Mouse (Mus musculus): Measurements from ENCODE around the gene Tfeb. TPM values are rescaled to one million over a fixed set of nuclear protein-coding genes. Genes with fewer than 3 reads are reported as not detected.

Tfeb gene
- polyA plus RNA-seq, 1 experiment from 2014 or later = 22.4 TPM

GRCm38 (mm10) chr17:47762028-47762427 lies 25.2 kb downstream of the Tfeb start:
- Histone ChIP-seq H3K4me1 (replicated peaks) (peaks cover 28% of the 10 kb centered on the region), H3K9ac (no peak overlapping the region), H3K27me3 (replicated peaks) (no peaks in the 10 kb centered on the region), H3K4me3 (replicated peaks) (no peak overlapping the region), H3K36me3 (no peaks in the 10 kb centered on the region), H3K27ac (no peak overlapping the region), H3K4me2 (replicated peaks) (no peak overlapping the region), H3K9me3 (no peaks in the 10 kb centered on the region)
- ATAC-seq = no peak
- WGBS = 70% methylated on average over 7 of the region's 7 CpGs

- no peaks in the 10 kb centered on the region for H3K36me3 ChIP-seq
- no peak overlapping the region for H3K4me3 ChIP-seq (replicated peaks)
- H3K9me3 ChIP-seq = no peaks in the 10 kb centered on the region
- no peak overlapping the region for H3K4me2 ChIP-seq (replicated peaks)
- H3K9ac ChIP-seq = peak overlapping the region; percentile 9; the same call in 1 of the 2 replicates
- WGBS = 61% methylated on average over 13 of the region's 13 CpGs
- H3K4me1 ChIP-seq (replicated peaks) = peaks cover 31% of the 10 kb centered on the region
- peak; percentile 60 for ATAC-seq
- H3K27me3 ChIP-seq (replicated peaks) = no peaks in the 10 kb centered on the region
- H3K27ac ChIP-seq = peak overlapping the region; percentile 52; the same call in 1 of the 2 replicates
These were observed 25.9 kb downstream of the Tfeb start for GRCm38 (mm10) chr17:47762518-47763340.

DNA sequence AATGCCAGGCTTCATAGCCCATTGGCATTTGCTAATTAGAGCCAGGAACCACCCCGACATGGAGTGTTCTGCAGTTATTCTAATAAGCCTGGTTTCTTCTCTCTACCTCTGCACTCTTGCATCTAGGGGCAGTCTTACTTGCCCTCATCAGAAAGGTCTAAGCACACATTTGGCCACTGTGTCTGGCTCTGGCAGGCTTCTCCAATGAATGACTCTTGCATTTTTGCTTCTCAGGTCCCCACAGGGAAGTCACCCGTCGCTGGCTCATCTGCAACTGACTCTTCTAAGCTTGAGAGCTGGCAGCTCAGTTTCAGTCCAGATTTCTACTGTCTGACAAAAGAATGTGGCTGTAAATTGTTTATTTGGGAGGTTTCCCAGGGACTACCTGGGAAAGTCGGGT lies 29.2 kb downstream of the Tfeb start:
- Histone ChIP-seq H3K27me3 (replicated peaks) (no peaks in the 10 kb centered on the region), H3K36me3 (no peaks in the 10 kb centered on the region), H3K4me2 (replicated peaks) (no peak overlapping the region), H3K9ac (no peak overlapping the region), H3K4me3 (replicated peaks) (no peak overlapping the region), H3K27ac (no peak overlapping the region), H3K4me1 (replicated peaks) (peaks cover 22% of the 10 kb centered on the region), H3K9me3 (no peaks in the 10 kb centered on the region)
- WGBS = 58% methylated on average over 4 of the region's 4 CpGs
- no peak for ATAC-seq

DNA sequence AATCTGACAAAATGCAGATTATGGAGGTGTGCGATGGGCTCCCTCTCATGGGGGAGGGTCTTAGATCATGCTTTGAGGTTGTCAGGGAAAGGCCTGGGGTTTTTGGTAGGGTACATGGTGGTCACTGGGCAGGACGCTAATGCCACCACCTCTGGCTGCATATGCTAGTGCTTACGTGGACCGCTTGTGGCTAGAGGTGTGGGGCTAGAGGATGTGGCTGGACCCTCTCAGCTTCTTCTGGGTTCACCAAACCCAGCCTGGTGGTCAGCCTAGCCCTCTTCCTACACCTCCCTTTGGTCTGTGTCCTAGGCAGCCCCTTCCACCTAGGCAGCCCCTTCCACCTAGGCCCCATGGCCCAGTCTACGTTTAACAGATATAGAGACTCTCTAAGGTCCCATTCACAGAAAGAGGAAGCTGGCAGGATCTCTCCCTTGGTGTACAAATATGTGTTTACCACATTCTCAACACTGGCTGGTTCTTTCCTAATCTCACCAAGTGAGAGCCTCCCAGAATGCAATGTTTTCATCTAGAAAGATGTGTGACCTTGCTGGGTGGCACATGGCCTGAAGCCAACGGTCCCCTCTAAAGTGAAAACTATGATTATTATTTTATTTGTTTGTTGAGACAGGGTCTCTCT lies 29.7 kb downstream of the Tfeb start:
- 87% methylated on average over 6 of the region's 6 CpGs for WGBS
- Histone ChIP-seq H3K4me1 (replicated peaks) (peaks cover 22% of the 10 kb centered on the region), H3K27me3 (replicated peaks) (no peaks in the 10 kb centered on the region), H3K27ac (no peak overlapping the region), H3K9ac (no peak overlapping the region), H3K4me2 (replicated peaks) (no peak overlapping the region), H3K9me3 (no peaks in the 10 kb centered on the region), H3K36me3 (no peaks in the 10 kb centered on the region), H3K4me3 (replicated peaks) (no peak overlapping the region)
- no peak for ATAC-seq

- Histone ChIP-seq H3K36me3 (no peaks in the 10 kb centered on the region), H3K27ac (0 out of 2 replicates have a peak overlapping the region, but pooled peaks have one; percentile 23), H3K9me3 (no peaks in the 10 kb centered on the region), H3K4me2 (replicated peaks) (no peak overlapping the region), H3K4me3 (replicated peaks) (no peak overlapping the region), H3K9ac (no peak overlapping the region), H3K4me1 (replicated peaks) (peaks cover 22% of the 10 kb centered on the region), H3K27me3 (replicated peaks) (no peaks in the 10 kb centered on the region)
- 0 out of 2 replicates have a peak, but pooled peaks have one; percentile 15 for ATAC-seq
- 62% methylated on average over 2 of the region's 2 CpGs for WGBS
These were observed 30.2 kb downstream of the Tfeb start for GRCm38 (mm10) chr17:47767081-47767455.

- peak; percentile 61 for ATAC-seq
- no peak overlapping the region for H3K4me2 ChIP-seq (replicated peaks)
- no peak overlapping the region for H3K9ac ChIP-seq
- 0 out of 2 replicates have a peak overlapping the region, but pooled peaks have one; percentile 23 for H3K27ac ChIP-seq
- H3K36me3 ChIP-seq = no peaks in the 10 kb centered on the region
- WGBS = 35% methylated on average over 17 of the region's 17 CpGs
- no peaks in the 10 kb centered on the region for H3K9me3 ChIP-seq
- peaks cover 17% of the 10 kb centered on the region for H3K4me1 ChIP-seq (replicated peaks)
- no peak overlapping the region for H3K4me3 ChIP-seq (replicated peaks)
- H3K27me3 ChIP-seq (replicated peaks) = no peaks in the 10 kb centered on the region
These were observed 30.8 kb downstream of the Tfeb start for GRCm38 (mm10) chr17:47767456-47768141.

DNA sequence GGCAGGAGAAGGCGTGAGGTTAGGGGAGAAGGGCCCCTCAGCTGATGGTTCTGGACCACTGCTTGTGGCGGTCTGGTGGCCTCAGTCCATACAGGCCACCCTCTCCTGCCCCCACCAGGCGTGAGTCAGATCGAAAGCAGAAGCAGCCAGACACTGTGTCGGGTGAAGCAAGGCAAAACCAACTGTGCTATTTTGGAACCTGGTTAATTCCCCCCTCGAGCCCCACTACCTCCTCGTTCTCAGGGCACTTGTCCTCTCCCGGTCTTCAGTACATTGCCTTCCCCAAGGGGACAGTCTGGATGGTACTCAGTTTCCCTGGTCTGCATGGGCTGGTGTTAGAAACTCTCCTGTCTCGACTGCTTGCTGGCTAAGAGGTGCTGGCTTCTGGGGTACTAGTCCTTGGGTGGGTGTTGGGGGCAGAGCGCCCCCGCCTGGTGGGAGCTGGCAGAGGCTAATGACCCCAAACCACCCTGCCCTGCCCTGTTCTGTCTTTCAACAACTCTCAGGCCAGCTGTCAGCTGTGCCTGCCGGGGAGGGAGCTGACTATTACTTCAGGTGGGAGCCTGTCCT lies 32.0 kb downstream of the Tfeb start:
- Histone ChIP-seq H3K4me3 (replicated peaks) (no peak overlapping the region), H3K4me2 (replicated peaks) (no peak overlapping the region), H3K27me3 (replicated peaks) (no peaks in the 10 kb centered on the region), H3K36me3 (no peaks in the 10 kb centered on the region), H3K9ac (no peak overlapping the region), H3K4me1 (replicated peaks) (0 out of 2 replicates have a peak, but pooled peaks cover 14% of the 10 kb centered on the region), H3K27ac (no peak overlapping the region), H3K9me3 (no peaks in the 10 kb centered on the region)
- peak; percentile 39 for ATAC-seq
- 44% methylated on average over 12 of the region's 12 CpGs for WGBS

GRCm38 (mm10) chr17:47769389-47770299 lies 32.8 kb downstream of the Tfeb start:
- WGBS = 81% methylated on average over 11 of the region's 11 CpGs
- no peaks in the 10 kb centered on the region for H3K27me3 ChIP-seq (replicated peaks)
- no peak overlapping the region; the same call in 1 of the 2 replicates for H3K27ac ChIP-seq
- no peak overlapping the region for H3K4me3 ChIP-seq (replicated peaks)
- H3K9me3 ChIP-seq = no peaks in the 10 kb centered on the region
- no peak overlapping the region for H3K9ac ChIP-seq
- no peaks in the 10 kb centered on the region for H3K36me3 ChIP-seq
- H3K4me1 ChIP-seq (replicated peaks) = 0 out of 2 replicates have a peak, but pooled peaks cover 14% of the 10 kb centered on the region
- no peak overlapping the region for H3K4me2 ChIP-seq (replicated peaks)
- no peak for ATAC-seq

GRCm38 (mm10) chr17:47773604-47774003 lies 36.8 kb downstream of the Tfeb start:
- no peak overlapping the region for H3K27ac ChIP-seq
- H3K4me3 ChIP-seq (replicated peaks) = no peak overlapping the region
- ATAC-seq = no peak
- 60% methylated on average over 6 of the region's 6 CpGs for WGBS
- H3K9me3 ChIP-seq = no peaks in the 10 kb centered on the region
- no peak overlapping the region for H3K9ac ChIP-seq
- no peaks in the 10 kb centered on the region for H3K27me3 ChIP-seq (replicated peaks)
- H3K4me2 ChIP-seq (replicated peaks) = no peak overlapping the region
- 0 out of 2 replicates have a peak, but pooled peaks cover 3% of the 10 kb centered on the region for H3K4me1 ChIP-seq (replicated peaks)
- H3K36me3 ChIP-seq = no peaks in the 10 kb centered on the region

DNA sequence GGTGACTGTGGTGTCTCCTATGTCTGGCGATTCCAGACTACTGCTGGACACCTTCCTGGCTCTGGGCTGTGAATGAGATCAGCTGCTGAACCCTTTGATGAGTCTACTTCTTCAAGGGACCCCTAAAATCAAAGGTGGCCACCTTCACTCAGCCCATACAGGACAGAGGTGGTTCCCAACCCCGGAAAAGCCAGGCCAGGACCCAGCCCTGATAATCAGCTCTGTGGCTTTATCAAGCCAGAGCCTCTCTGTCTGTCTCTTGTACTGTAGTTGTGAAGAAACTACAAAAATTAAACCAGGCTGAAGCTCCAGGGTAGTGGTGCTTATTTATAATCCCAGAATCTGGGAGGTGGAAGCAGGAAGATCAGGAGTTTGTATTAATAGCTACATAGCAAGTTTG lies 40.3 kb downstream of the Tfeb start:
- ATAC-seq = no peak
- H3K27ac ChIP-seq = no peak overlapping the region
- no peaks in the 10 kb centered on the region for H3K36me3 ChIP-seq
- H3K9ac ChIP-seq = no peak overlapping the region
- H3K27me3 ChIP-seq (replicated peaks) = no peaks in the 10 kb centered on the region
- H3K4me1 ChIP-seq (replicated peaks) = 0 out of 2 replicates have a peak, but pooled peaks cover 3% of the 10 kb centered on the region
- no peaks in the 10 kb centered on the region for H3K9me3 ChIP-seq
- H3K4me2 ChIP-seq (replicated peaks) = no peak overlapping the region
- no peak overlapping the region for H3K4me3 ChIP-seq (replicated peaks)
- 59% methylated on average over 2 of the region's 2 CpGs for WGBS

GRCm38 (mm10) chr17:47780470-47780869 lies 43.6 kb downstream of the Tfeb start:
- Histone ChIP-seq H3K9me3 (no peaks in the 10 kb centered on the region), H3K36me3 (no peaks in the 10 kb centered on the region), H3K9ac (no peak overlapping the region), H3K4me3 (replicated peaks) (no peak overlapping the region), H3K4me2 (replicated peaks) (no peak overlapping the region), H3K27me3 (replicated peaks) (no peaks in the 10 kb centered on the region), H3K4me1 (replicated peaks) (0 out of 2 replicates have a peak, but pooled peaks cover 5% of the 10 kb centered on the region), H3K27ac (no peak overlapping the region)
- no peak for ATAC-seq
- WGBS = 81% methylated on average over 10 of the region's 10 CpGs
